Mouse (Mus musculus) T-cell, adult 66 days (primary cell): ENCODE measurements around the gene Adamts2. TPM values are rescaled to one million over a fixed set of nuclear protein-coding genes. Genes with fewer than 3 reads are reported as not detected.

ENCODE experiments used
- total RNA-seq, 2 experiments: library from RNA; stranded (reverse); gene quantifications; 3 replicates in 1 of 2; 4 replicates in 1 of 2; pipeline ENCODE4 v1.2.4; 2023

Adamts2 gene
- total RNA-seq: under 1 TPM in 1 of 2 experiments, not detected in 1; 0.06 TPM

DNA sequence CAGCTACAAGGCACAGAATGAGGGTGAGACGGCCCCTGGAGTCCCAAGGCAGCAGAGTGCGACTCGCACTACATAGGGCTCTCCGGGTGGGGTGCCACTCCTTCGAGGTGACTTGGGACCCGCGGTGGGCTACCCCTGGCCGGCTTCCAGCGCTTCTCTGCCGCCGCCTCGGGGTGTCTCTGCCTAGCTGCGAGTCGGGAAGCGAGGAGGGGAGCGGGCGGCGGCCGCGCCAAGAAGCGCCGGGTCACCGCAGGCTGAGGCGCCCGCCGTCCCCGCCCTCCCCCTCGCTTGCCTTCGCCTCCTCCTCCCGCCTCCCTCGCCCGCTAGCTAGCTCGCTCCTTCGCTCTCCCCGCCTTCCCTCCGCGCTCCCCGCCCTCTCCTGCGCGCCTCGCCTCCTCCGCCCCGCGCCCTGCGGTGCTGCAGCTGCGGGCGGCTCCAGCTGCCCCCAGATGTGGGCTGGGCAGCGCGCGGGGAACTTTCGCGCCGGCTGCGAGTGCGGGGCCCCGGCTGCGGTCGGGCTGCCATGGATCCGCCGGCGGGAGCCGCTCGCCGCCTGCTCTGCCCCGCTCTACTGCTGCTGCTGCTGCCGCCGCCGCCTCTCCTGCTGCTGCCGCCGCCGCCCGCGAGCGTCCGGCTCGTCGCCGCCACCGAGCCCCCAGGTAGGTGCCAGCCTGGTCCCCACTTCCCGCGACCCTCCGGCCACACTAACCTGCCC is at the start of gene Adamts2:
Adamts2 (plus strand) TSS at position 444 of the 715 bp plus-strand sequence.

DNA sequence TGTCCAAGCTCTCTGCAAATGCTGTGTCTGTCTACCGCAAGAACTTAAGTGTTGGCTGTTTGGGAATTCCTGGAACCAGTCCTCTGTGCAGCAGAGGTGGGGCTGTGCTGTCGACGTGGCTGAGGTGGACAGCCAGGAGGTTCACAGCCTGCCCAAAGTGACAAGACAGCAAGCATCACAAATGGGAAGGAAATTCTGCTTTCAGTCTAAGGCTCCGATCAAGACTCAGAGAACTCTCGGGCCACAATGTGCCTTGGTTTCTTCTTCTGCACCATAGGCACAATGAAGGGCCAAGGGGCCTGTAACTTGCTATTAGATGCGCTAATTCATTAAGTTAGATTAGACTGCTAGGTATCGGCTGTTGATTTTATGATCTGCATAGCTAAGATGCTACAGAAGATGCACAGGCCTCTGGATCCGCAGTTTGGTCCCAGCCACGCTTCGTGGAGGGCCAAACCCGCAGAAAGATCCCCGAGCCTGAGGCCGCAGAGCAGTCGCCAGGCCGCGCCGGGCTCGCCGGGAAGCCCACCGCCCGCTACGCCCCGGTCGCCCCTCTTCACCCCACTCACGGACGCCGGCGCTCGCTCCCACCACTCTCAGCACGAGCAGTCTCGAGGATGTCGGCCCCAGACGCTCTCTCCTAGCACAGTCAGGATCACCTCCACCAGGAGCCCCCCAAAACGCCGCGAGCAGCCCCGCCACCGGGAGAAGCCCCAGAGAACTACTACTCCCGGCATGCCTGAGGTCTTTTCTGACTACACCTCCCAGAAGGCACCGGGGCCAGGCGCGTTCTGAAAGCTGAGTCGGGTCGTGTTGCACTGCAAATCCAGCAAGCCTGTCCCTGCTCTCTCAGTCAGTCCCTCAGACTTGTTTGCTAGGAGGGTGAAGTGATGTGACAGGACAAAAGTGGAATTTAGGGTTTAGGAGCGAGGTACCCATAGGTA is 225.4 kb downstream of the Adamts2 start, which contains the start of gene Zfp354c:
Zfp354c (minus strand) TSS at position 715 of the 944 bp plus-strand sequence.

GRCm38 (mm10) chr11:50841023-50841735 is 239.3 kb downstream of the Adamts2 start, which contains the start of gene Zfp879:
Gene Zfp879, minus strand, starts transcription at chr11:50841552.

GRCm38 (mm10) chr11:50850177-50850735 is 248.4 kb downstream of the Adamts2 start, which contains the start of gene Grm6:
Gene Grm6, plus strand, starts transcription at chr11:50850685.

Other genes with a start within 250 kb of the Adamts2 start
- not detected for gene Cby3, start 247.6 kb upstream of the Adamts2 start, total RNA-seq
- 1,000 to 10,000 TPM in 1 of 2 experiments, 100 to 1,000 TPM in 1; 983 to 1,083 TPM for gene Hnrnph1, start 225.1 kb upstream of the Adamts2 start, total RNA-seq
- 10 to 100 TPM; 21.1 to 21.9 TPM for gene Rufy1, start 171.0 kb upstream of the Adamts2 start, total RNA-seq
- gene Zfp354c, start 225.6 kb downstream of the Adamts2 start, total RNA-seq: 10 to 100 TPM; 16.2 to 21.5 TPM
- under 1 TPM; 0.41 to 0.90 TPM for gene Zfp879, start 239.5 kb downstream of the Adamts2 start, total RNA-seq
- gene Grm6, start 248.6 kb downstream of the Adamts2 start, total RNA-seq: 10 to 100 TPM; 10.3 to 12.8 TPM